Mouse (Mus musculus) intestine, embryonic 16.5 days (tissue): ENCODE data around the gene Rnf128. TPM values are rescaled to one million over a fixed set of nuclear protein-coding genes. Genes with fewer than 3 reads are reported as not detected.

Experiments used
- ATAC-seq: fragments of 200-750 bp; cut with Nextera tagmentation; 2 replicates; pipeline ENCODE4 v1.8.0; 2017; ENCODE audit warnings: moderate TSS enrichment, moderate library complexity
- H3K27ac ChIP-seq: fragments of 300-500 bp; sonication (generic); 2 replicates; pipeline ENCODE4 v1.5.1; 2014; ENCODE audit warnings: mild to moderate bottlenecking, low read length
- H3K27me3 ChIP-seq: fragments of 300-500 bp; sonication (generic); replicated peaks from 2 replicates; pipeline ENCODE4 v1.6.1; 2014; ENCODE audit warnings: low read length, control low read depth, mixed read lengths; ENCODE audit not compliant: control insufficient read depth, insufficient read depth
- H3K36me3 ChIP-seq: fragments of 300-500 bp; sonication (generic); 2 replicates; pipeline ENCODE4 v1.6.1; 2014; ENCODE audit warnings: low read length, control low read depth; ENCODE audit not compliant: control insufficient read depth, insufficient read depth
- H3K4me1 ChIP-seq: fragments of 300-500 bp; sonication (generic); 2 replicates; pipeline ENCODE4 v1.6.1; 2014; ENCODE audit warnings: low read length, control low read depth, mixed read lengths; ENCODE audit not compliant: control insufficient read depth, insufficient read depth
- H3K4me2 ChIP-seq: fragments of 300-500 bp; sonication (generic); 2 replicates; pipeline ENCODE4 v1.6.1; 2014; ENCODE audit warnings: low read depth, low read length, control low read depth
- H3K4me3 ChIP-seq: fragments of 300-500 bp; sonication (generic); 2 replicates; pipeline ENCODE4 v1.5.1; 2014; ENCODE audit warnings: mild to moderate bottlenecking, low read length
- H3K9ac ChIP-seq: fragments of 300-500 bp; sonication (generic); 2 replicates; pipeline ENCODE4 v1.6.1; 2014; ENCODE audit warnings: low read depth, low read length
- H3K9me3 ChIP-seq: fragments of 300-500 bp; sonication (generic); 2 replicates; pipeline ENCODE4 v1.6.1; 2016; ENCODE audit warnings: low read length, control low read depth; ENCODE audit not compliant: control insufficient read depth
- WGBS: fragments of 180-500 bp; shearing (Covaris S2); extraction: QIAGEN DNeasy Blood & Tissue Kit; methylation state at CpG from one replicate; pipeline ENCODE4 v1.1.7; 2014; 5-methylcytosine and 5-hydroxymethylcytosine counted together
- polyA plus RNA-seq: library from polyadenylated mRNA; unstranded; fragments of >200 nt; fragmentation: Nextera tagmentation; extraction: Ambion mirVana; gene quantifications from 2 replicates; pipeline ENCODE4 v1.2.1, GENCODE M21; 2015

The Rnf128 gene
- polyA plus RNA-seq, result 134 and 159 TPM in 2 replicates

GRCm38 (mm10) chrX:139562925-139563461 lies at the start of gene Rnf128:
Gene Rnf128 (plus strand): TSS chrX:139563316.
- Histone ChIP-seq H3K4me3 (peak within 1 kb of the TSS; percentile 40), H3K36me3 (no peaks in the 10 kb centered on the region), H3K27ac (peak within 1 kb of the TSS; percentile 68), H3K27me3 (no peaks in the 10 kb centered on the region), H3K9me3 (no peaks in the 10 kb centered on the region), H3K9ac (peak within 1 kb of the TSS; percentile 33), H3K4me2 (no peak within 1 kb of the TSS), H3K4me1 (no peaks in the 10 kb centered on the region)
- ATAC-seq, result peak; percentile 83
- 55% methylated on average over 8 of the region's 8 CpGs for WGBS

- Histone ChIP-seq H3K9me3 (no peaks in the 10 kb centered on the region), H3K36me3 (no peaks in the 10 kb centered on the region), H3K27ac (no peak overlapping the region), H3K4me3 (no peak overlapping the region), H3K27me3 (no peaks in the 10 kb centered on the region), H3K4me2 (no peak overlapping the region), H3K9ac (no peak overlapping the region), H3K4me1 (no peaks in the 10 kb centered on the region)
- WGBS, result 89% methylated on average over 2 of the region's 2 CpGs
- ATAC-seq, result no peak
Measured at GRCm38 (mm10) chrX:139516156-139516555, 47.0 kb upstream of the Rnf128 start.

- 66% methylated on average over 2 of the region's 2 CpGs for WGBS
- H3K4me3 ChIP-seq, result no peak overlapping the region
- no peaks in the 10 kb centered on the region for H3K36me3 ChIP-seq
- no peaks in the 10 kb centered on the region for H3K9me3 ChIP-seq
- peak; percentile 72 for ATAC-seq
- no peaks in the 10 kb centered on the region for H3K27me3 ChIP-seq
- H3K27ac ChIP-seq, result no peak overlapping the region
- no peak overlapping the region for H3K4me2 ChIP-seq
- no peaks in the 10 kb centered on the region for H3K4me1 ChIP-seq
- no peak overlapping the region for H3K9ac ChIP-seq
Measured at GRCm38 (mm10) chrX:139519251-139519650, 43.9 kb upstream of the Rnf128 start.

GRCm38 (mm10) chrX:139524303-139525091 lies 38.6 kb upstream of the Rnf128 start:
- no peaks in the 10 kb centered on the region for H3K27me3 ChIP-seq
- peak; percentile 95 for ATAC-seq
- H3K9me3 ChIP-seq, result no peaks in the 10 kb centered on the region
- no peaks in the 10 kb centered on the region for H3K4me1 ChIP-seq
- H3K27ac ChIP-seq, result peak overlapping the region; percentile 76
- H3K36me3 ChIP-seq, result no peaks in the 10 kb centered on the region
- no peak overlapping the region for H3K4me3 ChIP-seq
- peak overlapping the region; percentile 37; the same call in 1 of the 2 replicates for H3K4me2 ChIP-seq
- 63% methylated on average over 5 of the region's 5 CpGs for WGBS
- H3K9ac ChIP-seq, result no peak overlapping the region

GRCm38 (mm10) chrX:139525724-139526123 lies 37.4 kb upstream of the Rnf128 start:
- Histone ChIP-seq H3K27ac (no peak overlapping the region), H3K4me2 (no peak overlapping the region), H3K9ac (no peak overlapping the region), H3K36me3 (no peaks in the 10 kb centered on the region), H3K4me1 (no peaks in the 10 kb centered on the region), H3K9me3 (no peaks in the 10 kb centered on the region), H3K27me3 (no peaks in the 10 kb centered on the region), H3K4me3 (no peak overlapping the region)
- no peak for ATAC-seq
- WGBS, result 82% methylated on average over 2 of the region's 2 CpGs

GRCm38 (mm10) chrX:139526984-139527383 lies 36.1 kb upstream of the Rnf128 start:
- H3K9ac ChIP-seq, result no peak overlapping the region
- H3K4me1 ChIP-seq, result no peaks in the 10 kb centered on the region
- no peaks in the 10 kb centered on the region for H3K27me3 ChIP-seq
- no peak overlapping the region for H3K4me2 ChIP-seq
- peak; percentile 65 for ATAC-seq
- no peaks in the 10 kb centered on the region for H3K36me3 ChIP-seq
- no peaks in the 10 kb centered on the region for H3K9me3 ChIP-seq
- H3K27ac ChIP-seq, result no peak overlapping the region
- no peak overlapping the region for H3K4me3 ChIP-seq
- WGBS, result 68% methylated on average over 4 of the region's 4 CpGs

GRCm38 (mm10) chrX:139529678-139530077 lies 33.4 kb upstream of the Rnf128 start:
- Histone ChIP-seq H3K27me3 (no peaks in the 10 kb centered on the region), H3K9me3 (no peaks in the 10 kb centered on the region), H3K9ac (no peak overlapping the region), H3K4me2 (no peak overlapping the region), H3K36me3 (no peaks in the 10 kb centered on the region), H3K27ac (no peak overlapping the region), H3K4me1 (no peaks in the 10 kb centered on the region), H3K4me3 (no peak overlapping the region)
- ATAC-seq, result no peak

GRCm38 (mm10) chrX:139532293-139532692 lies 30.8 kb upstream of the Rnf128 start:
- 72% methylated on average over 4 of the region's 4 CpGs for WGBS
- Histone ChIP-seq H3K27ac (no peak overlapping the region), H3K4me1 (no peaks in the 10 kb centered on the region), H3K27me3 (no peaks in the 10 kb centered on the region), H3K36me3 (no peaks in the 10 kb centered on the region), H3K4me3 (no peak overlapping the region), H3K9me3 (no peaks in the 10 kb centered on the region), H3K9ac (no peak overlapping the region), H3K4me2 (no peak overlapping the region)
- no peak for ATAC-seq

- Histone ChIP-seq H3K4me1 (no peaks in the 10 kb centered on the region), H3K4me3 (no peak overlapping the region), H3K27me3 (no peaks in the 10 kb centered on the region), H3K9me3 (no peaks in the 10 kb centered on the region), H3K36me3 (no peaks in the 10 kb centered on the region), H3K9ac (no peak overlapping the region), H3K4me2 (no peak overlapping the region), H3K27ac (no peak overlapping the region; the same call in 1 of the 2 replicates)
- ATAC-seq, result peak; percentile 73
- WGBS, result 68% methylated on average over 5 of the region's 5 CpGs
Measured at GRCm38 (mm10) chrX:139537641-139538397, 25.3 kb upstream of the Rnf128 start.
